Mouse (Mus musculus) kidney, postnatal 0 days (tissue): ENCODE results near the gene Ppp6r1. TPM values are rescaled to one million over a fixed set of nuclear protein-coding genes. Genes with fewer than 3 reads are reported as not detected.

Experiments
- ATAC-seq: fragments of 200-750 bp; cut with Nextera tagmentation; replicated peaks from 2 replicates; pipeline ENCODE4 v1.8.0; 2017; ENCODE audit warnings: low read depth, moderate number of reproducible peaks, moderate TSS enrichment, moderate library complexity; ENCODE audit not compliant: low FRiP score
- DNase-seq: peaks from one replicate; pipeline ENCODE4 v3.0.0-alpha.2; 2016; ENCODE audit warnings: low spot score
- H3K27ac ChIP-seq: fragments of 300-500 bp; sonication (generic); 2 replicates; pipeline ENCODE4 v1.5.1; 2014; ENCODE audit warnings: mild to moderate bottlenecking
- H3K27me3 ChIP-seq: fragments of 300-500 bp; sonication (generic); 2 replicates; pipeline ENCODE4 v1.6.1; 2014; ENCODE audit warnings: low read length, mixed read lengths; ENCODE audit not compliant: insufficient read depth
- H3K36me3 ChIP-seq: fragments of 300-500 bp; sonication (generic); 2 replicates; pipeline ENCODE4 v1.6.1; 2014; ENCODE audit warnings: low read length, mixed read lengths; ENCODE audit not compliant: insufficient read depth
- H3K4me1 ChIP-seq: fragments of 300-500 bp; sonication (generic); replicated peaks from 2 replicates; pipeline ENCODE4 v1.6.1; 2014; ENCODE audit warnings: antibody characterized with exemption, low read length, mixed read lengths; ENCODE audit not compliant: insufficient read depth
- H3K4me2 ChIP-seq: fragments of 300-500 bp; sonication (generic); 2 replicates; pipeline ENCODE4 v1.6.1; 2014; ENCODE audit warnings: mild to moderate bottlenecking, low read length, moderate library complexity, mixed read lengths
- H3K4me3 ChIP-seq: fragments of 300-500 bp; sonication (generic); replicated peaks from 2 replicates; pipeline ENCODE4 v1.5.1; 2014; ENCODE audit warnings: low read depth, low read length
- H3K9ac ChIP-seq: fragments of 300-500 bp; sonication (generic); 2 replicates; pipeline ENCODE4 v1.6.1; 2014; ENCODE audit warnings: low read depth, low read length
- H3K9me3 ChIP-seq: fragments of 300-500 bp; sonication (generic); replicated peaks from 2 replicates; pipeline ENCODE4 v1.6.1; 2016; ENCODE audit warnings: low read length, inconsistent platforms, mixed read lengths
- CTCF ChIP-seq: IDR thresholded peaks from 2 replicates; pipeline ENCODE4 v1.5.1; 2016; ENCODE audit warnings: antibody characterized with exemption, low read depth, mild to moderate bottlenecking, moderate library complexity
- WGBS: fragments of 180-500 bp; shearing (Covaris S2); extraction: QIAGEN DNeasy Blood & Tissue Kit; methylation state at CpG from one replicate; pipeline ENCODE4 v1.1.7; 2014; 5-methylcytosine and 5-hydroxymethylcytosine counted together
- polyA plus RNA-seq: library from polyadenylated mRNA; unstranded; fragments of >200 nt; fragmentation: Nextera tagmentation; extraction: Ambion mirVana; gene quantifications from 2 replicates; pipeline ENCODE4 v1.2.1, GENCODE M21; 2015

The Ppp6r1 gene
- polyA plus RNA-seq, 1 experiment from 2014 or later: 5.1 TPM

DNA sequence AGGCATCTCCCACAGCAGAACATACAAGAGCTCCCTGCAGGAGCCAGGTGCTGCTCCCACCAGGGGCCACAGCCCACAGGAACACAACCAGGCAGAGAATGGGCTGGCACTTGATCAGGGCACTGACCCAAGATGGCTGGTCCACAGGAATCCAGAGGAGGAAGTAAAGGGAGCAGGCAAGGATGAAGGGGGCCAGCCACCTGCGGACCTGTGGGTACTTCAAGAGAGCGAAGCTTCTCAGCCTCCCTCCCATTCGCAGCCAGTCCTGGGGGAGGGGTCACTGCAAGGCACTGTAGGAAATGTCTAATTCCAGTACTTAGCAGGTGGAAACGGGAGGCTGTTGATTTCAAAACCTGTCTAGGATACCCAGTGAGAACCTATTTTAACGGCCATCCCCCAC is 29.2 kb downstream of the Ppp6r1 start:
- Histone ChIP-seq H3K27ac (no peak overlapping the region), H3K4me2 (no peak overlapping the region), H3K4me1 (no peaks in the 10 kb centered on the region), H3K36me3 (peaks cover 39% of the 10 kb centered on the region), H3K27me3 (no peaks in the 10 kb centered on the region), H3K9ac (no peak overlapping the region), H3K4me3 (no peak overlapping the region), H3K9me3 (no peaks in the 10 kb centered on the region)
- DNase-seq (no peak), ATAC-seq (no peak)
- 90% methylated on average over 5 of the region's 5 CpGs for WGBS
- TF ChIP-seq CTCF: no peak

DNA sequence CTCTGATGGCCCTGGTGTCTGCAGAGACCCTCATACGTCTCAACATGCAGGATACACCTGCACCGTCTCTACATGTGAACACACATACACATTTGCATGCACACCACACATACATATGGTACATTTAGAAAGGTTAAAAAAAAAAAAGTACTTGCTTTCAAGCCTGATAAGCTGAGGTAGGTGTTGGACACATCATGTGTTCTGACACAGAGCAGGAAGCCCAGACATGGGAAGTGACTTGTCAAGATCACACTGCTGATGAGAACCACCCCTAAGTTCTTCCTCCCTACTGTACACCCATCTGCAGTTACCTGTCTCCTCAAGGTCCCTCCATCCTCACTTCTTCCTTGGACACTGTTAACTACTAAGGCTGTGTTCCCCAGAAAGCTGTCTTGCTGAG is 32.9 kb downstream of the Ppp6r1 start:
- Histone ChIP-seq H3K27me3 (no peaks in the 10 kb centered on the region), H3K4me1 (no peaks in the 10 kb centered on the region), H3K9me3 (no peaks in the 10 kb centered on the region), H3K27ac (no peak overlapping the region), H3K9ac (no peak overlapping the region), H3K36me3 (peaks cover 9% of the 10 kb centered on the region; the same call in 1 of the 2 replicates), H3K4me2 (no peak overlapping the region), H3K4me3 (no peak overlapping the region)
- WGBS: 98% methylated on average over 2 of the region's 2 CpGs
- DNase-seq: no peak
- ATAC-seq: no peak
- no peak for TF ChIP-seq CTCF

DNA sequence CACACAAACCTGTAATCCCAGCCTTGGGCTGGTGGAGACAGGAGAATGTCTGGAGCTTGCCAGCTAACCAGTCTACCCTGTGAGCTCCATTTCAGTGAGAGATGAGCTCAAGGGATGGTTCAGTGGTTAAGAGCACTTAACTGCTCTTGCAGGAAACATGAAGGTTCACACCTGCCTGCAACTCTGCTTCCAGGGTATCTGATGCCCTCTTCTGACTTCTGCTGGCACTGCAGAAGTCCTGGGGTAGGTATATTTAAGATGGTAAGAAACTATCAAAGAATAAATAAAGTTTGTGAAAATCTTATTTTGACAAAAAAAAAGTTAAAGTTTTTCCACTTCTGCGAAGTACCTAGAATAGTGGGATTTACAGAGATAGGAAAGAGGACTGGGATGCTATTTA is 34.5 kb downstream of the Ppp6r1 start:
- ATAC-seq (0 out of 2 replicates have a peak, but pooled peaks have one; percentile 27), DNase-seq (peak; percentile 28)
- 31% methylated on average over 1 of the region's 1 CpGs for WGBS
- Histone ChIP-seq H3K4me1 (no peaks in the 10 kb centered on the region), H3K27me3 (no peaks in the 10 kb centered on the region), H3K36me3 (0 out of 2 replicates have a peak, but pooled peaks cover 6% of the 10 kb centered on the region), H3K27ac (no peak overlapping the region), H3K9ac (no peak overlapping the region), H3K4me3 (no peak overlapping the region), H3K9me3 (no peaks in the 10 kb centered on the region), H3K4me2 (no peak overlapping the region)
- peak; percentile 39; the same call in 1 of the 2 replicates for TF ChIP-seq CTCF

DNA sequence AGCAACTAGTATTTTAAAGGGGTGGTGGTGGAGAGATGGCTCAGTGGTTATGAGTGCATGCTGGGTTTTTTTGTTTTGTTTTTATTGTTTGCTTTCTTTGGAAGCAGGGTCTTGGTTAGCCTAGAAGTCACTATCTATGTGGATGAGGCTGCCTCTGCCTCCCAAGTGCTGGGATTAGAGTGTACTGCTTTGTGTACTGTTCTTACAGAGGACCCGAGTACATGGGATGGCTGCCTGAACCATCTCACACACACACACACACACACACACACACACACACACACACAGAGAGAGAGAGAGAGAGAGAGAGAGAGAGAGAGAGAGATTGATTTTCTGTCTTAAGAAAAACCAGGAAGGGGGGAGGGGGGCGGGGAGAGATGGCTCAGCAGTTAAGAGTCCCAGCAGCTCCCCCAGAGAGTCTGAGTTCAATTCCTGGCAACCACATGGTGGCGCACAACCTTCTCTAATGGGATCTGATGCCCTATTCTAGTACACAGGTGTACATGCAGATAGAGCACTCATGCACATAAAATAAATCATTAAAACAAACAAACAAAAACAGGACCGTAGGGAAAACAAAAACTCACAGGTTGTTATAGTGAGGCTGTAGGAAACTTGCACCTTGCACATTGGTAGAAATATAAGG is 35.2 kb downstream of the Ppp6r1 start:
- TF ChIP-seq CTCF: peak; percentile 65
- Histone ChIP-seq H3K27me3 (no peaks in the 10 kb centered on the region), H3K4me1 (no peaks in the 10 kb centered on the region), H3K9me3 (no peaks in the 10 kb centered on the region), H3K9ac (no peak overlapping the region), H3K4me3 (no peak overlapping the region), H3K4me2 (no peak overlapping the region), H3K36me3 (no peaks in the 10 kb centered on the region), H3K27ac (no peak overlapping the region)
- ATAC-seq (no peak; the same call in 1 of the 2 replicates), DNase-seq (peak; percentile 46)
- WGBS: 18% methylated on average over 4 of the region's 4 CpGs

DNA sequence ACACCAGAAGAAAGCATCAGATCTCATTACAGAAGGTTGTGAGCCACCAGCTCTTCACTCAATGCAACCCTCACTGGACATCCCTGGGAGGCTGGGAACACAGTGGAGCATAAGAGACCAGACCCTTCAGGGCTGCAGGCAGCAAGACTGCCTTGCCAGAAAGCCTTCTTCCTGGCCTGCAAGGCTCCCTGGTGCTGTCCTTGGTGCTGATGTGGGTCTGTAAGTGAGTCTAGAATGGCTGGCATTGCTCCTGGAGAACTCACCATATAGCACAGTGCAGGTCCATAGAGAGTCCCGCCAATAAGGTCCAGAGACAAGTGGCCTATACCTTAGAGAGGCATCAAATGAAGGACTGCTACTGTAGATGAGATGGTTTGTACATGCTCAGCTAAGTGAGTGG is 38.8 kb downstream of the Ppp6r1 start:
- no peaks in the 10 kb centered on the region for H3K27me3 ChIP-seq
- DNase-seq: peak; percentile 78
- no peaks in the 10 kb centered on the region for H3K9me3 ChIP-seq
- no peak overlapping the region for H3K27ac ChIP-seq
- H3K4me3 ChIP-seq: no peak overlapping the region
- no peaks in the 10 kb centered on the region for H3K4me1 ChIP-seq
- H3K4me2 ChIP-seq: no peak overlapping the region
- TF ChIP-seq CTCF: no peak
- no peak overlapping the region for H3K9ac ChIP-seq
- no peak; the same call in 1 of the 2 replicates for ATAC-seq
- 32% methylated on average over 1 of the region's 1 CpGs for WGBS
- H3K36me3 ChIP-seq: no peaks in the 10 kb centered on the region

DNA sequence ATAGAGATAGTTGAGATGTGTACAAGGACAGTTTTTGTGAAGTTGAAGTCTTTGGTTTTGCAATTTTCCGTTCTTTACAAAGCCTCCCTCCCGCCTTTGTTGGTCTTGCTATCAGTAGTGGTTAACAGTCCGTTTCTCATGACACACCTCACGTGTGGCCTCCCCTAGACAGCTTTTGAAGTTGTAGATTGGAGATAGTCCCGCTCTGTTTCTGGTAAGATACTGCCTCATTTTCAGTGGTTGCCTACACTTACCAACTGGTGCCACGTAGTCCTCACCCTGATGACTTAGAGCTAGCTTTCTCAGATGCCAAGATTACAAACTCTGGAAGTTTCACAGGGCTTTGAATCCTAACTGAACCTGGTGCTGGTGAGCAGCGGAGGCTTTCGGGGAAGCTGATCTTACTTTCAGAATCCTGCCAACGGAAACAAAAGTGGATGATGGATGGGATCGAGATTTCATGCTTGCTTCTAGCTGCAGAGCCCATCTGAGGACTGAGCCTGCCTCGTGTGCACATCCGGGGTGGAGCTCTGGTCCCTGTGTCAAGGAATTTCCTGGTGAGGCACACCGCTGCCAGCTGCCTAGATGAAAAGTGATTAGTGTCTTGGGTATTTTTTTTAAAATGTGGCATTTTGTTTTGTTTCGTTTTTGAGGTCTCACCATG is 44.9 kb downstream of the Ppp6r1 start:
- Histone ChIP-seq H3K4me3 (no peak overlapping the region), H3K36me3 (no peaks in the 10 kb centered on the region), H3K9ac (no peak overlapping the region), H3K27ac (no peak overlapping the region), H3K4me2 (no peak overlapping the region), H3K9me3 (no peaks in the 10 kb centered on the region), H3K27me3 (no peaks in the 10 kb centered on the region), H3K4me1 (no peaks in the 10 kb centered on the region)
- DNase-seq (no peak), ATAC-seq (no peak)
- WGBS: 70% methylated on average over 14 of the region's 14 CpGs
- no peak for TF ChIP-seq CTCF
